Mouse (Mus musculus) ovary, postnatal 10 days (tissue): ENCODE results near the gene Spp2.
A peak's percentile ranks its signal among the peaks of the same experiment; 100 is the strongest.

Source experiments
- DNase-seq: peaks from one replicate; pipeline ENCODE4 v3.0.0; 2022; ENCODE audit warnings: low spot score

The Spp2 gene

DNA sequence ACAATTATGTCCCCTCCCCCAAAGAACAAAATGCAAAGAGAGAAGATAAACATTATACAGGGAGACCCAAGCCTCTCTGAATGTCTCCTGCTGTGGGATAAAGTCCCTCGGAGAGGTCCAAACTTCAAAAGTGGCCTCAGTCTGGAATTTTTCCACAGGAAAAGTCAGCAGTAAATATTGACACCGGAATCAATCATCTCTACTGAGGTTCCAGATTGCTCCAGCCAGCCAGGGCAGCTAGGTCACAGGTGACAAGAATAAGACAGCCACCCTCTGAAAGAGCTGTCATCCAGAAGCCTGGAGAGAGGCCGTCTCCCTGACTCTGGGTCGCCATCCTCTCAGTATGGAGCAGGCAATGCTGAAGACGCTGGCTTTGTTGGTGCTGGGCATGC, at the start of gene Spp2:
Gene Spp2, plus strand, starts transcription at position 155 of the 392 bp plus-strand sequence.
- DNase-seq, result no peak

DNA sequence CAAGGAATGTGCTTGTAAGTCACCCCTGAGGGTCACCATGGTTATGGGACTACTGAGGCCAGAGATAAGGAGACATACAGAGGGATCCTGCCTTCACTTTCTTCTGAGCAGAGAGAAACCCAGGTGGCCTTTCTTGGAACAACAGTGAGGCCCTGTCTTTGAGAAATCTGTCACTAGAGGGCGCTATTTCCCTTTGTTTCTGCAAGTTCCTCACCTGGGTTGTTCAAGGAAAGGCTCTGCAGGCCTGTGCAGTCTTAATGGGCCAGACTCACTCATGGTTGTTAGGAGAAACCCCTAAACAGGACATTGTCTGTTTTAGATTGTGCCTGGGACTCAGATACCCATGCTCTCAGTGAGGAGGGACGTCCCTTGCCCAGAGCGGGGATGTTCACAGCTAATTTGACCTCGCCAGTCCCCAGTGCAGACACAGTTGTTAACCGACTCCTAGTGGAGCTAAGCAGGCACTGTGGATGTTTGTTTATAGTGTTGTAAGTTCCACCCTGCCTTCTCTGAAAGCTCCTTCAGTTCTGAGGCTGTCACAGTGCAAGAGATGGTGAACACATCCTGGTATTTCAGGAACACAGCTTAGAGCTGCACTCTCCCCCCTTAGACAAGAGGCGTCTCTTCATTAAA, 49.2 kb upstream of the Spp2 start:
- peak; percentile 19 for DNase-seq

DNA sequence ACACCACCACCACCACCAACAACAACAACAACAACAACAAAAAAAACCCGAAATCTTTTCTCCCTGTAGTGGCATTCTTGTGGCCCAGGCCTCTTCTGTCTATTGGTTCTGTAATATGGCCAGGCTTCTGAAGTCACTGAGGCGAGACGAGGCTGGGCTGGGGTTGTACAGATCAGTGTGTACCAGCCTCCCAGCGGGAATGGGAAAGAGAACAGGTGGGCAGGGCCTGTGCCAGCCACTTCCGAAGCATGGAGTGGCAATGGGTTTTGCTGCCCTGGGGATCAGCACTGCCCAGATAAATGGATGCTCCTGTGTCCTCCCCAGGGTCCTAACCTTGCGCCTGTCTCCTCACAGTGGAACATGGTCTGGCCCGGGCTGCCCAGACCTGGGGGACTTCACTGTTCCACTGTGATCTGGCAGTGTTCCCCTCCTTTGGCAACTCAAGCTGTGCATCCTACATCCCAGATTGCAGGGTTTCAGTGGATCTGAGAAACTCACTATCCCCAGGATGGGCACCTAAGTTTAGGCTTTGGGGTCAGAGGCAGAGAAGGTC, 48.6 kb upstream of the Spp2 start:
- DNase-seq, result no peak

DNA sequence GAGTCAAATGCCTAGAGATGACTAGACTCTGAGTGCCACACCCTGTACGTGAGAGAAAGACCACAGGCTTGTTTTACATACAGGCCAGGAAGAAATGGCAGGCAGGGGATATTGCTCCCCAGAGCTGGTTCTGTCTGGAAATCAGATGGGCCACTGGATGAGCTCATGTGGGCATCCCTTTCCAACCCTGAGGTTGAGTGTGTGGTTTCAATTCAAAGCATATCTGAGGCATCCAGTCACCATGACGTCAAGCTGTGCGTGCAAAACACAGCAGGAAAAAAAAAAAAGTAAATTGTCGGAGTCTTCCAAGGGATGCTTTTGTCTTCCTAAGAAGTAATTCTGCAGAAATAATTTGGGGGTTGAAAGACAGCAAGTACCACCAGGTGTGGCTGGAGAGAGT, 45.7 kb upstream of the Spp2 start:
- no peak for DNase-seq

DNA sequence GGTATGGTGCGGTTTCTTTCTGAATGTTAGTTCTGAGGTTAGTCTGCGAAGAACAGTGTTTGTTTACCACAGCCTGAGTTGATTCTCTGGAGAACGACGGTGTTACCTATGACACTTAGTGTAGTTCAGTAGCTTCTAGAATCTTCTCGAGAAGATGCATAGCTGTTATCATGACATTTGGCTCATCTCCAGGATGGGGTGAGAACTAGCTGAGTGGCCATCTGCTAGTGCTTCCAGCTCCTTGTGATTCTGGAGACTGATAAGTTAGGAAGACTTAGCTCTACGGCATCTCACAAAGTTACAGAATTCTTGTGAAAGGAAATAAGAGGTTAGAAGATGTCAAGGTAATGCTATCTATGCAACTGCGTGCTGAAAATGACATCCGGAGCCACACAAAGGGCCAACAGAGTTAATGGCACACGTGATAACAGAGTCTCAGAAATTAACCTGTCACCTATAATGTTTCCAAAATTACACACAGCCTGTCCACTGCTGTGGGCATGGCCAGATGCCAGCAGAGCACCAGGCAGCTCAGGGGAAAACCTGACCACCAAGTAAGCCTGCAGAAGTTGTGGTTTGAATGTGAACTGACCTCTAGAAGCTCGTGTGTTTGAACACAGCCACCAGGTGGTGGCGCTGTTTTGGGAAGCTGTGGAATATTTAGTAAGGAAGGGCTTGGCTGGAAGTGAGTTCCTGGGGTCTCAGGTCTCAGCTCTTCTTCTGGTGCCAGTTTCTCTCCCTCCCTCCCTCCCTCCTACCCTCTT, 39.7 kb upstream of the Spp2 start:
- DNase-seq, result no peak

DNA sequence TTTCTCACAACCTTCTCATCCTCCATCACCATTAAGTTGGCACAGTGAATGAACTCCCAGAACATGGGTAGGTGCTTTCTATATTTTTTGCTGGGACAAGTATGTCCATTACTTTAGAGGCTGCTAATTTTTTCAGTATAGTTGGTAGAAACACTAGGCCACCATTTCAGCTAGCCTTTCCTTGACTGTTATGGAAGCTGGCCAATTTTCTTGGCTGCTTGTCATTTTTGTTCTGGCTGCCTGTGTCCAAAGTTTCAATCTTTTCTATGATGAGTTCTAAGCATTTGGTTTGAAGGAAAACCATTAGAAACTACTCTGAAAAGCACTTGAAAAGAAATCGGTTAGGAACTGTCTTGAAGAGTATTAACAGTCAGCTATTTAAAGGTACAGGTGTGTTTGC, 28.3 kb upstream of the Spp2 start:
- DNase-seq, result no peak

DNA sequence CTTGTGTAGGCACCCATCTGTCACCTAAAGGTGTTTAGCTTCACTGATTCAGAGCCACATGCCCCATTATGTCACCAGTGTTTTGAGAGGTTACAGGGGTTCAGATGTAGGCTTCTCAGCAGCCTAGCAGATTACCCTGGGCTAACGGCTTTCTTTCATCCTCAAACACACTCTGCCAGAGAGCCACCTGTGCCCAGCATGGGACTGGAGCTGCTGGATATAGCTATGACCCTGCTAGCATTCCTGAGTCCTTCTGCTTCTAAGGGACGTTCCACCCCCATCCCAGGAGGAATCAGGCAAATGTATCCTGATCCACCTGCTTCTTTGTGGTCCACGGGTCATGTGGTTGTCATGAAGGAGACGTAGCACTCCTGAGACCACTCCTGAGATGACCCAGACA, 15.1 kb upstream of the Spp2 start:
- DNase-seq, result no peak

DNA sequence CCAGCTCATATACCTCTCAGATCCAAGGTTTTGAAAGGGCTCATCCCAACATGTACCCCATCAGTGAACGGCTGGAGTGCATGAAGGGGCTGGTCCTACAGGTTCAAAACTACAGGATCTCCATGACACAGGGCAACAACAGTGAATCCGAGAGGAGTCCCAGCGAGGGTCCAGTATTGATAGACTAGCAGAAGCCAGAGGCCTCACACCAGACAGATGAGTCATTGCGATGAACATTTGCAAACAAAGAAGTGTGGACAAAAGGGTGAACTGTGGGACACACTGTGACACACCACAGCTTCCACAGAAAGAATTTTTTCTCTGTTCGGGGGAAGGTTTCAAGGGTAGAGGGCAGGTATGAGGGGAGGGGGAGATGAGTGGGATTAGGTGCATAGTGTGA, 13.4 kb upstream of the Spp2 start:
- no peak for DNase-seq

DNA sequence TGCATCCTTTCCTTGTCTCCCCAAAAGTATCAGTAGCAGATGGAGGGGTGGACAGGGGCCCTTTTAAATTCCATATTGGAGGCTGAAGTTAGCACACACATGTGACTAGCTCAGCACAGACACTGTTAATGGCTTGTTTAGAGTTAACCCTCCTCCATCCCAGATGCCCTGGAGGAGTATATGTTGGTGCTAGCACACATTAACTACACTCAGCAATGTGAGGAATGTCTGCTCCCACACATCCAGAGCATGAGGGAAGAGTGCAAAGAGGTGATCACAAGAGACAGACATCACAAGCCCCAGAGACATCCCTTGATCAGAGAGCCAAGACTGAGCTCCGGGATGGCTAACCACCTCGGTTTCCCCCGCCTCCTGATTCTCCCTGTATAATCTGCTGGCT, 3.4 kb upstream of the Spp2 start:
- DNase-seq, result no peak

DNA sequence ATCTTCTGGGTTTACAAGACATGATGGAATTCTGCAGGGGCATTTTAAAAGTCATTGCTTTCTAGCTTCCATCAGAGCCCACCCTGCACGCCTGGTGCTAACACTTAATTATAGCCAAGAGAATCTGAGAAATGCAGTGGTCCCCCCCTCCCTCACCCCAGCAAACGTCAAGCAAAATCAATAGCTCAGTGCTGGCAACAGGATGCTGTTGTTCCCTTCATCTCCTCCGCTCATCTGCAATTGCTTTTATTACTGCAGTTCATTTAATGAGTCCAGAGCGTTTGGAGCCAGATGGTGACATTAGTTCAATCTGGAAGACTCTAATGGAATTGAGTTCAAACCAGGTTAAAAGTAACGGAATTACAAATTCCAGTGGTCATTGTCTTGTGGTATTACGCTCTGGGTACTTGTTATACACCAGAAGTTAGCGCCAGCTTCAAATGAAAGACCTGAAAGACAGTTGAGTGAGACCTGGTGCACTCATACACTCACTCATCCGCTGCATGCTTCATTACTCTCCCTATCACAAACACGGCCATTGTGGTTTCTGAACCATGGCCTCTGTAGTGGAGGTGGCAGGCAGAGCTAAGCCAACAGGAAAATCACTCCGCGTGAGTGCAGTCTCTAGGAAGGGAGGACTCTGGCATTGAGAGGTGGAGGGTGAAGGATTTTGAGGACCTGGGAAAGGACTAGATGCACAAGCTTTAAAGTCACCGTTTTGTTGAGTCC, 519 bp upstream of the Spp2 start:
- DNase-seq, result no peak

DNA sequence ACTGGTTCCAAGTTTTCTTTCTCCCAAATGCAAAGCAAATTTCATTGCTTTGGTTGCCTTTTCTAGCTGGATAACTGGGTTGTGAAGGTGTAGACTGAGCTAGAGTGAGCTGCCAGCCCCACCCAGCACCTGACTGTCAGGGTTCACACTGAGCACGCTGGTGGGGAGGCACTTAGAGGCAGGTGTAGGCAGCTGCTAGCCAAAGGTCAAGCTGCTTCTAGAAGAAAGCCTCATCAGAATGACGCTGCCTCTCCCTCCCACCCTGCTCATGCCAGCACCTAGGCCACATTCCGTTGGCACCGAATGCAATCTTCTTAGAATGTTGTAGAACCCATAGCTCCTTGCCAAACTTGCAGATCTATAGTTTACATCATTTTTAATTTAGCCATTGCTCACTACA, 1.6 kb downstream of the Spp2 start:
- no peak for DNase-seq

DNA sequence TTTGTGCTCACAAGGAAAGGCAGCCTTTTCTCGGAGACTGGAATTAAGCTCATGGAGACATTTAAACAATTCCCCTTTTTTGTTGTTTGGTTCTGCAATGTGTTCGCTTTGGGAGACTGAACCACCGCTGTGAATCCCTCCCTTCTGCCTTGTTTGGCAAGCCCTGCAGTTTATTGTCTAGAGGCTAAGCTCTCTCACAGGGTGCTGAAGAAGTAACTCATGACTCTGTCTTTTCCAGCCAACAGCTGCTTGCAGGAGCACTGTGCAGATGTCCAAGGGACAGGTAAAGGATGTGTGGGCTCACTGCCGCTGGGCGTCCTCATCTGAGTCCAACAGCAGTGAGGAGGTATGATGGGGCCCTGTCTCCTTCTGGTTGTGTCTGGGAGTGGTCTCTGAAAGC, 5.3 kb downstream of the Spp2 start:
- no peak for DNase-seq

DNA sequence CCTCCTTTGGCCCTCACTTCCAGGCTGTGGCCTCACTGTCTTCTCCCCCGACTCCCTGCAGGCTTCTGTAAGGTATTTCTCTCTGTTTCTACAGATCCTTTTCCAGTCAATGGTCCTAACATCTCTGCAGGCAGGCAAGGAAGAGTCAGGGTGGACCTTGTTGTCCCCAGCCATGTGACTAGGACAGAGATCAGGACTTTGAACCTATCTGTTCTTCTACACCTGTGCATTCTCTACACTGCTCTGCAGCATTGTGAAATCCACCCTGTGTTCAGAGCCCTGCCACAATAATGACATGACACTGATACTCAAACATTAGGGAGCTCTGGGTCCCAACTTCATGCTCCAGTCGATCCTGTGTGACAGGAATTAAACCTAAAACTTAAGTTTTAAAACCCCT, 12.2 kb downstream of the Spp2 start:
- no peak for DNase-seq

DNA sequence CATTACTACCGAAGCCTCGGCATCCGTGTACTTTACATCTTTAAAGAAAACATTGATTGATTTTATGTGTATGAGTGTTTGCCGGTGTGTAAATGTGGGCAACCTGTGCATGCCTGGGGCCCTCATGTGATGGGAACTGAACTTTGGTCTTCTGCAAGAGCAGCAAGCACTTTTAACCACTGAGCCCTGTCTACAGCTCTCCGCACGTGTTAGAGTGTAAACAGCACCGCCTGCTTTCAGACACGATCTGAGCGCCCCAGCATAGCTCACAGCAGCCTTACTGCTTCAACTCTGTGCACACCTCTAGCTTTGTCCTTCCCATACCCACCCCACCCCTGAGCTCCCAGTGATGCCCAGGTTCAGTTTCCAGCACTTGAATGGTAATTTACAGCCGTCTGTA, 15.3 kb downstream of the Spp2 start:
- no peak for DNase-seq

DNA sequence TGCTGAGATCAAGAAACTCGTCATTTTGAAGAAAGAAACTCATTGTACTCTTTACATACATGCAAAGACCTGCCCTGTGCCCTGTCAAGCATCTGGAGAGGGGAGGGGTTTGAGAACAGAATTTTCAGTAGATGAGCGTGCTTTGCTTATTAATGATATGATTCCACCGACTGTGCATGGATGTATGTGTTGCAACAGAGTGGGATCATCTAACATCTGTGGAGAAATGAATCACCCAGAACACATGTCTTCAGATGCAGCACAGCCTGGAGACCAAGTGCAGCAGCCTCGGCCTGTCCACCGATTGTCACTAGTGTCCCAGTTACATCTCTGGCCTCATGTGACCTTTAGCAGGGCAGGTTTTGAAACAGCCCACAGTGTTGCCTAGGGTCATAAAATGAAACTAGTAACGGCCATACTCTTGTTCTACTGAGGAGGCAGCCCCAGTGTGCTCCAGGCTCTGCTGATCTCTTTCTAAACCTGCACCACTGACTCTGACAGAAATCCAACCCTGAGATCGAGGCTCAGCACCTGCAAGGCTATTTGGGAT, 16.2 kb downstream of the Spp2 start:
- DNase-seq, result no peak

DNA sequence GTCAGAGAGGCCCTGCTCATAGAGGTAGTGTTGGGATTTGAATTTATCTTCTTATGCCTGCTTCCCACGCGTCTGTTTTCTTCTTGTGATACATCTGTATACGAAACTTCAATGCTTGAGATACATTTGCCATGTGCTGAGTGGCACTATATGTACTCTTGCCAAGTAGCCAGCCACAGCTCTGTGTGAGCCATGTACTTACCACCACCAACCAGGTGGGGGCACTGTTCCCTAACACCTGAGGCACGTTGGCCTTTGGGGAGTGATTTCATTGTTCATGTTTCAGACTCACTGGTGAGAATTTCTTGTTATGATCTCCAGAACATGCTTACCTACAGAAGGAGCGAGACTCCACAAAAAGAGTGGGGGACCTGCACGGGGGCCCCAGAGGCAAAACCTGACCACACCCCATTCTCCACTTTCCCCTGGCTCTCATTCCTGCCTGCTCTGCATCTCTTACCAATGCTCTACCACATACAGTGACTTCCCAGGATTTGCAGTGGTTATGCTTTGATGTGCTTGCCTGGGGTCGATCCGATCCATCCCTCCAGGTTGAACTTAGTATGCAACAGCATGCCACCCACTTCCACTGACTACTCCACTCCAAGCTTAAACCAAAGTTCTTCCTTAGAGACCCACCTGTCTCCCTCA, 18.0 kb downstream of the Spp2 start:
- DNase-seq, result peak; percentile 70

DNA sequence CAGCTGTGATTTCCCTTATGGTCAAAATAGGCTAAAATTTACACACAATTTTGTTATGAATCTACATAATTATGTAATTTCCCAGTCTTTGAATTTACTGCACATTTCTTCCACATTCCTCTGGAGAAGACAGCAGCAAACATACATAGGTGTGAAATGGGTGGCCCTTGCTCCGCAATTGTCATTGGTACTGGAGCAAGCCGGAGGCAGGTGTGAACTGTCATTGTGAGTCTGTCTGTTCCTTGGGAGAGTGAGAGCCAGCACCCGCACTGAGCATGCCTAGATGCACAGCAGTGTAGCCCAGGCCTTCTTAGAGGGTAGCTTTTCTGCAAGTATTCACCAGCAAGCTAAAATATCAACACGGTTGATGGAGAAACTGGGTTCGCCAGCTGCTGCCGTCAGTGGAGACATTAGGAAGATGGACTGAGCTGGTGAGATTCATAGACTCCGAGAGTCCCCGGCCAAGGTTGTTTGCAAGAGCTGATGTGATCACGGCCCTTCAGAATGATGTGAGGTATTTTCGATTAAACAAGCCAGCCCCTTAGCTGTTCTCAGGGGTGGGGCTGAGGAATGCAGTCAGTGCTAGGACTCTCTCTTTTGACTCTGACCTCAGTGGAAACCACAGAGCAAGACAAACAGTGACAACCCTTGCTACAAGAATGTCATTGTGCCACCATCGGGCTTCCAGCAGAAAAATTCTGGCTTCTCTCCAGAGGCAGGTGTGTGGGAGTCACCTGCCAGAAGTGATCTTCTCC, 21.4 kb downstream of the Spp2 start:
- no peak for DNase-seq

DNA sequence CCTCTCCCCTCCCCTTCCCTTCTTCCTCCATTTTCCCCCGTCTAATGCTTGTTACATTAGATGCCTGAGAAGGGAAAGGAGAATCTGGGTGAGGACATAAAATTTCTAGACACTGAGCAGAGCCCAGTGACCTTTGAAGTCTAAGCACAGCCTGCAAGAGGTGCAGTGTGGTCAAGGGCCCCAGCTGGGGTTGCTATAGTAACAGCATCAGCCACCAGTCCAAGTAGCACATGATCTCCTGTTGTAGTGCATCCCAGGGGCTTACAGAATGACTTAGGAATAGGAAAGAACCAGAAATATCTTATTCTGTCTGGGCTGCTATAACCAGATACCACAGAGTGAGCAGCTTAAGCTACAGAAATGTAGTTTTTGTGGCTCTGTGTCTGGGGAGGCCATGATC, 22.7 kb downstream of the Spp2 start:
- no peak for DNase-seq

DNA sequence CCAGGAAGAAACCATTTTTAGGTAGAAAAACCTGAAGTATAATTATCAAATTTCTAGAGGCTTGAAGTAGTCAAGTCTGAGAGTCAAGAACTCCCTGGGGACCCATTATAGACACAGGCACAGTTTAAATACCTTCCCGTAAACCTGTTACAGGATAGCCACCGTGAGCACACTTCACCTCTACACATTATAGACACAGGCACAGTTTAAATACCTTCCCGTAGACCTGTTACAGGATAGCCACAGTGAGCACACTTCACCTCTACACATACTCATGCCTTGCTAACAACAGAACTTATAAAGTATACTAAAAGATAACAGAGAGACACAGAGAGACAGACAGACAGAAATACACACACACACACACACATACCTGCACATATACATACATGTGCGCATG, 24.5 kb downstream of the Spp2 start:
- no peak for DNase-seq

DNA sequence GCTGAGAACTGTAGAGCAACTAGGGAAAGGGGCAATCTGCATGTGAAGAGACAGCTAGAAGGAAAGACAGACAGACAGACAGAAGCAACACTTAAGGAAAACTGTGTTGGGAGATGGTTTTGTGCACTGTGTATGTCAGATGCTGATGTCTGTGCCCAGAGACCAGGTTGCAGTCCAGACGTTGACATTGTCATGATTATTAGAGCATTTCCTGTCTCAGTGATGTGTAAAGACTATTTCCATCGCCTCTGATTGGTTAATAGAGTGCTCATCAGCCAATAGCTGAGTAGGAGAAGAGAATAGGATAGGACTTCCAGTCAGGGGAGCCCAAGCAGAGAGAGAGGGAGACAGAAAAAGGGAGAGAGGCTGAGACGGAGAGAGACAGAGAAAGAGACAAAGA, 25.8 kb downstream of the Spp2 start:
- no peak for DNase-seq

DNA sequence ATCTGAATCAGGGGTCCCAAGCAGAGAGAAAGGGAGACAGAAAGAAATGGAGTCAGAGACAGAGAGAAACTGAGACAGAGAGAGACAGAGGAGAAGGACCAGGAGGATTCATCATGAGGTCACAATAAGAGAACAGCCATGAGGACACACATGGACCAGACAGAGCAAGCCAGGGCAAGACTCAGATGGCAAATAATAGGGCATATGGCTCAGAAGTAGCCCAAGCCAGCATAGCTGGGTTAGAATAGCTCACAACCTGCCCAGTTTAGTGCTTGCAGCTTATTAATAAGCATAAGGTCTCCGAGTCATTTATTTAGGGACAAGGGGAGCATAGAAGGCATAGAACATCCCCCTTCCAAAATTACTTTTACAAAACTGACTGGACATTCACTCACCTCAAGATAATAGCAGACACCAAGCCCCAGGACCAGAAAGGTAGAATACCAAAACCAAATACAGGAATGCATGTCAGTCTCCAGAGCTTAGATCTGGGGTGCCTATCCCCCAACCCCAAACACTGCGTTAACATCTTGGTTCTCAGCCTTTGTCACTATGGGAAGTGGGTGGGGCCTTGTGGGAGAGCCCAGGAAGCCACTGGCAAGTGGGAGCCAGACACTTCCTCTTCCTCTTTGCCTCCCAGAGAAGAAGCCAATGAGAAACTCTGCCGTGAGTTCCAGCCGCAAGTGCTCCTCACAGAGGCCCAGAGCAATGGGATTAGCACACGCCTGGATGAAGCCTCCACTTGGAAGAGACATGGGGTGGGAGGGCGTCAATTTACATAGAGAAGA, 26.5 kb downstream of the Spp2 start:
- no peak for DNase-seq
